Mouse (Mus musculus): ENCODE results near the gene Eif2a.
"Not testable (repeated sequence)": the region's sequence is repeated elsewhere in the genome, so short reads cannot be mapped to it uniquely, and the experiment has no call there.

Gene Eif2a

DNA sequence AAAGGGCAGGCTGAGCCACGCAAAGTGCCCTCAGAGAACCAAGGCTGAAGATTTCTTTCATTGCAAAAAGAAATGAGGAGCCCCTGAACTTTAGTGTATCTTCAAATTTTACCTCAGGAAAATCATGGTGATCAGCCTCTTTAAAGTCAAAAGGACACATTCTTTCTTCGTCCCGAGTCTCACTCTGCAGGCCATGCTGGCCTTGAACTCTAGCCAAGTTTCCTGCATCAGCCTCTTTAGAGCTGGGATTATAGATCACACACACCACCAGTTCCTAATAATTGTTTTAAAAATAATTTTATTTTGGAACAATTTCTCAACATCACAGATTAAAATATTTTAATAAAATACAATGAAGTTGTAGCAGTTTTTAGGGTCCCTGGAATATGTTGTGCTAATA is 6.1 kb upstream of the Eif2a start:
- in situ Hi-C loops (cut with MboI): loop anchor here (10.0 to 25.0 kb wide), 4 partner anchors 55 to 543 kb away; partner anchors contain the start of genes Selenot and Siah2

DNA sequence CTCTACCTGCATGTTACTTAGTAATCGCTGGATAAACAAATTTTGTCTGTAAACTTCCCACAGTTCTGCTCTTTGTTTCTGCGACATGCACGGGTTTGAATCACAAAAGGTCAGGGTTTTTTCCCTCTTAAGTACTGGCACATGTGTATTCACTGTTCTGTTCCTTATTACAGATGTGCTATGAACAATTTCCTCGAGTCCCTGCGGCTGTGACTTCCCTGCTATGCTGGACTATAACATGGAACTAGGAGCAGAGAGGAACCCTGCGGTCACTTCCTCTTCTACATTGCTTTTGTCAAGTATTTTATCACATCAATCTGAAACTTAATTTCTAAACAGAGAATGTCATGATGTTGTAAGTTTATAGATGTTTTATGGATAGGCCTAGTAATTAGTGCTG is 5.3 kb upstream of the Eif2a start:
- in situ Hi-C loops (cut with MboI): loop anchor here (25.0 kb wide), 3 partner anchors 167 to 542 kb away; partner anchors contain the start of gene Siah2

GRCm38 (mm10) chr3:58521361-58521760 is 4.3 kb upstream of the Eif2a start:
- in situ Hi-C loops (cut with MboI): loop anchor here (25.0 kb wide), 3 partner anchors 166 to 541 kb away; partner anchors contain the start of gene Siah2

GRCm38 (mm10) chr3:58523386-58523785 is 2.2 kb upstream of the Eif2a start:
- in situ Hi-C loops (cut with MboI): loop anchor here (25.0 kb wide), 3 partner anchors 164 to 539 kb away; partner anchors contain the start of gene Siah2

- in situ Hi-C loops (cut with MboI): loop anchor here (25.0 kb wide), 3 partner anchors 163 to 538 kb away; partner anchors contain the start of gene Siah2
Observed at GRCm38 (mm10) chr3:58524246-58524645, 1.4 kb upstream of the Eif2a start.

- in situ Hi-C loops (cut with MboI): no loop called here
Observed at GRCm38 (mm10) chr3:58525166-58525565, 455 bp upstream of the Eif2a start.

- in situ Hi-C loops (cut with MboI): no loop called here
Observed at GRCm38 (mm10) chr3:58526408-58526737, 752 bp downstream of the Eif2a start.

GRCm38 (mm10) chr3:58536573-58536972 is 11.0 kb downstream of the Eif2a start:
- in situ Hi-C loops (cut with MboI): no loop called here

DNA sequence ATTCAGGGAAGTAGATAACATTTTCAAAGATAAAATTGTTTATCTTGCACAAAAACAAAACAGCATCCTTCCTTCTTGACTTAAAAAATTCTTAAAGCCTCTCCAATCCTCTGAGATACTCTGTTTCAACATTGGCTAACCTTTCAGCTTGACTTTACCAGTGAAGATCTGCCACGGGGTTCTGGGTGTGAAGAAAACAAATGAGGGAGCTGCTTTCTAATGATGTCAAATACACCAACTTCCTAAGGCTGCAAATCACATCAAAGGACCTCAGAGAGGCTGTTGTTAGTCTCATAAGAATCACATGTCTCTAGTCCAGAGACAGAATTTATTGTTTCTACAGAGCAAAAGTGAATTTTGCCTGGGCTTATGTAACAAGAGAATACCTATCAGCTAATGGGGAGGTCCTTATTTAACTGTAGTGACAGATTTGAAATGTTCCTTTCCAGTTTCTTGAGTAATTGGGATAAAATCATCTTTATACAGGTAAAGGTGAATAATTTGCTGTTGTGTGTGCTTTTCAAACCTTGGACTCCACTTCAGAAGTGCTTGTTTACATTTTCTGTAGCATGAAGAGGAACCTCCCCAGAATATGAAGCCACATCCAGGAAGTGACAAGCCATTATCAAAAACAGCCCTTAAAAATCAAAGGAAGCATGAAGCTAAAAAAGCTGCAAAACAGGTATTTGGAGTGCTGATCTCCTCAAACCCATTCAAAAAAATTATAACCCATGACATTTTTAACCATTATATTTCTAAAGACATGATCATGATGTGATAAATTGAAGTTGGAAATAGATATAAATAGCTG is 26.6 kb downstream of the Eif2a start:
- in situ Hi-C loops (cut with MboI): no loop called here

- in situ Hi-C loops (cut with MboI): no loop called here
Observed at GRCm38 (mm10) chr3:58556649-58557048, 31.0 kb downstream of the Eif2a start.

- in situ Hi-C loops (cut with MboI): no loop called here
Observed at GRCm38 (mm10) chr3:58559887-58560286, 34.3 kb downstream of the Eif2a start.

- in situ Hi-C loops (cut with MboI): no loop called here
Observed at GRCm38 (mm10) chr3:58561437-58561836, 35.8 kb downstream of the Eif2a start.

- in situ Hi-C loops (cut with MboI): loop anchor here (10.0 kb wide), 1 partner anchor 56 kb away; no protein-coding TSS in a partner anchor
Observed at GRCm38 (mm10) chr3:58570821-58571220, 45.2 kb downstream of the Eif2a start.

DNA sequence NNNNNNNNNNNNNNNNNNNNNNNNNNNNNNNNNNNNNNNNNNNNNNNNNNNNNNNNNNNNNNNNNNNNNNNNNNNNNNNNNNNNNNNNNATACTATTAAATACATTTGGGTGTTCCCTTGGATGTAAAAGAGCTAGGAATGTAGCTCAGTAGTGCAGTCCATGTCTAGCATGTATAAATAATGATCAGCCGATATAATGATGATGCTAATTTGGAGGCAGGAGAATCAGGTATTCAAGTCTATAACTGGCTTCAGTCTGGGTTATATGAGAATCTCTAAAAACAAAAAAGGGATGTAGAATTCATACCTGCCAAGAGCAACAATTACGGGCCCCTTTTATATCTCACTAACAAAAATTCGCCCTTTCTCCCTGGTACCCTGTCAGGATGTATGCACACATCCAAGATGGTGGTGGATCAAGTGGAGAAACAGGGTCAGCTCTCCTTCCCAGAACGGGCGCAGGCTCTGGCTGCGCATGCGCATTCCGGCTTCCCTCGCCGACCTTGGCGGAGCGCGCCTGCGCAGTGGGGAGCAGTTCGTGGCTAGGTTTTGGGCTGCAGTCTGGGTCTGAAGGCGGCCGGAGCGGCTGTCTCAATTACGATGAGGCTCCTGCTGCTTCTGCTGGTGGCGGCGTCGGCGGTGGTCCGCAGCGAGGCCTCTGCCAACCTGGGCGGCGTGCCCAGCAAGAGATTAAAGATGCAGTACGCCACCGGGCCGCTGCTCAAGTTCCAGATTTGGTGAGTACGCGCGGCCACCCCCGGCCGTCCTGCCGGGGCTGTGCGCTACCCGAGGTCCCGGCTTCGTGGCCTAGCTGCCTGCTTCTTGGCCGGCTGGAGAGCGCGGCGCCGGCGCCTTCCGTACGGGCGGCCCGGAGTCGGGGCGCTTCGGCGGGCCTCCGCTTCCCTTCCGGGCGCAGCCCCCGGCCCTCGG is 50.8 kb downstream of the Eif2a start, which contains the start of gene Selenot:
Selenot (plus strand) TSS at position 500 of the 930 bp plus-strand sequence.
- in situ Hi-C loops (cut with MboI): loop anchor here (10.0 kb wide), 1 partner anchor 62 kb away; no protein-coding TSS in a partner anchor

DNA sequence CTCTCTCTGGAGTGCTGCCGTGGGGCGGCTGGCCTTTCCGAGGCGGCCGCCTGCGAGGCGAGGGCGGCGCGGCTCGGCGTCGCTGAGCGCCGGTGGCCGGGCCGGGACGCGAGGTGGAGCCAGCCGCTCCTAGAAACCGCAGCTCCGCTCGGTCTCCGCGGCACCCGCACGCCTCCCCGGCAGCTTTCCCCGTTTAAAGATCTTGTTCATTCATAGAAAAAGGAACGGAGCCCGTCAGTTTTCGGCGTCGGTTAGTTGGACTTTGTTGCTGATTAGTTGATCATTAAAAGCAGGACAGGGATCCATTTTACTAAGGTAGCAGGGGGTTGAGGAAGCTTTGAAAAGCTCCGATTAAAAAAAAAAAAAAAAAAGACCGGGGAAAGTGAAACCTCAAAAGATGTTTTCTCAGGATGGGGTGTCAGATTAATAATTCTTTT is 51.5 kb downstream of the Eif2a start:
- in situ Hi-C loops (cut with MboI): loop anchor here (10.0 kb wide), 1 partner anchor 62 kb away; no protein-coding TSS in a partner anchor

- in situ Hi-C loops (cut with MboI): loop anchor here (10.0 kb wide), 1 partner anchor 63 kb away; no protein-coding TSS in a partner anchor
Observed at GRCm38 (mm10) chr3:58577506-58578050, 52.0 kb downstream of the Eif2a start.

GRCm38 (mm10) chr3:58581530-58581929 is 55.9 kb downstream of the Eif2a start:
- in situ Hi-C loops (cut with MboI): no loop called here

- in situ Hi-C loops (cut with MboI): no loop called here
Observed at GRCm38 (mm10) chr3:58582297-58582696, 56.7 kb downstream of the Eif2a start.

DNA sequence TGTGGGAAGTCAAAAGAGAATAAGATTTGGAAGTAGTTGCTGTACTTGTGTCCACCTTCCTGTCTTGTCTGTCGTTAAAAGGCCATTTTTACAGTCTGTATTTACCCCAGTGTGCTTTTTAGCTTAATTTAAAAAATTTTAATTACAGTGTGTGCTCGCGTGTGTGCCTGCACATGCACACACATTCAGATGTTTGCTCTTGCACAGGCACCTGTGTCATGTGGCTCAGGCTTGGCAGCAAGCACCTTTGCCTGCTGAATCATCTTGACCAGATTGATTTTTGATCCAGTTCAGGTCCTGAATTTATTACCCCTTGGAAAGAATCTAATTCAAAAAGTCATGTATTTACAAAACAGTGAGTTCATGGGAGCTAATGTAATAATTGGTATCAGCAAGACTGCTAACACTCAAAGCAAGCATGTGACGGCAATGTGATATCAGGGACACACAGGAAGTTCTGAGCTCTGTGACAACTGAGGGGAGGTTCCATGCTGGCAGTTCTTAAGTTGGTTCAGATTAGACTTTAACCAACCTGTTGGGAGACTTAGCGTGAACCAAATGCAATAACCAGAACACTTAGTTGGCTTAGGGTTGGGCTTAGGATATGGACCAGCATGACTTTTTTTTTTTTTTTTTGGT is 57.3 kb downstream of the Eif2a start:
- in situ Hi-C loops (cut with MboI): no loop called here

DNA sequence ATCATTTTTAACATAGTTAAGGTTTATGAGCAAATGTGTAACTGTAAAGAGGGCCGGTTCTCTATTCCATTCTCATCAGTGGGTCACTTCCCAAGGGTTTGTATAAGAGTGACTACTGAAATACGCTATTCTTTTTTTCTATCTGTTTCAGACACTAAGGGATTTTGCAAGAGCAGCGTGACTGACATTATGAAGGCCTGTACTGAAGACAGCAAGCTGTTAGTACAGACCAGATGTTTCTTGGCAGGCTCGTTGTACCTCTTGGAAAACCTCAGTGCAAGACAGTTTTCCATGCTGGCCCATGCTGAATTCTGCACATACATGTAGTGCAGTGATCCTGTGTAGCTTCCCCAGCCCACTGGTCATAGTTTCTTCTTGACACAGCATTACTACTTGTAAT is 64.9 kb downstream of the Eif2a start:
- in situ Hi-C loops (cut with MboI): not testable (repeated sequence)

GRCm38 (mm10) chr3:58592666-58593065 is 67.0 kb downstream of the Eif2a start:
- in situ Hi-C loops (cut with MboI): not testable (repeated sequence)

Measured in mature B cell (primary cell).